Mouse (Mus musculus) adrenal gland, adult 8-10 months (tissue): ENCODE data around the gene Evc2. TPM values are rescaled to one million over a fixed set of nuclear protein-coding genes. Genes with fewer than 3 reads are reported as not detected.

Experiments used
- DNase-seq: peaks from one replicate; pipeline ENCODE4 v3.0.0; 2022
- total RNA-seq, 4 experiments: library from RNA; stranded (reverse); gene quantifications; 2 replicates each; pipeline ENCODE4 v1.2.4; 2022

The Evc2 gene
- total RNA-seq, result 10 to 100 TPM; 21.4 to 34.0 (median 27.6) TPM

GRCm38 (mm10) chr5:37338288-37338687 lies at the start of gene Evc2:
Gene Evc2 (plus strand): TSS chr5:37338499.
- peak; percentile 60 for DNase-seq

GRCm38 (mm10) chr5:37289236-37289635 lies 49.1 kb upstream of the Evc2 start:
- no peak for DNase-seq

GRCm38 (mm10) chr5:37290983-37291382 lies 47.3 kb upstream of the Evc2 start:
- DNase-seq, result no peak

GRCm38 (mm10) chr5:37296717-37297116 lies 41.6 kb upstream of the Evc2 start:
- DNase-seq, result no peak

- no peak for DNase-seq
Observed at GRCm38 (mm10) chr5:37298370-37298769, 39.9 kb upstream of the Evc2 start.

GRCm38 (mm10) chr5:37310026-37310425 lies 28.3 kb upstream of the Evc2 start:
- no peak for DNase-seq

GRCm38 (mm10) chr5:37312980-37313722 lies 25.1 kb upstream of the Evc2 start:
- DNase-seq, result no peak

DNA sequence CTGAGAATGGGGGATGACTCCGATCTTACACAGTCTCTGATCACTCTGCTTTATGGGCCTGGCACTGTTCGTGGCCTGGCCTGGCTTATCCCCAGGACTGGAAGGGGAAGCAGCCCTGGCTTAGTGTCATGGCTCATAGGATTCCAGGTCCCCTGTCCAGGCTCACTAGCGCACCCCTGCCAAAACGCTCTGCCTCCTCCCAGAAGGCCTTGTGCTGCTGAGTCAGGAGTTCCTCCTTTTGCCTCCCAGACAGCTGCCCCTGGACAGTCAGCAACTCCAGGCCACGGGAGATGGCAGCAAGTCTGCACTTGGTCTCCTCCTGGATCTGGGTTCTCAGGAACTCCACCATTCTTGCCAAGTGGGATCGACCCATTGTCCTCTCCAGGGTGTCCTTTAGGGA lies 19.6 kb upstream of the Evc2 start:
- DNase-seq, result no peak

DNA sequence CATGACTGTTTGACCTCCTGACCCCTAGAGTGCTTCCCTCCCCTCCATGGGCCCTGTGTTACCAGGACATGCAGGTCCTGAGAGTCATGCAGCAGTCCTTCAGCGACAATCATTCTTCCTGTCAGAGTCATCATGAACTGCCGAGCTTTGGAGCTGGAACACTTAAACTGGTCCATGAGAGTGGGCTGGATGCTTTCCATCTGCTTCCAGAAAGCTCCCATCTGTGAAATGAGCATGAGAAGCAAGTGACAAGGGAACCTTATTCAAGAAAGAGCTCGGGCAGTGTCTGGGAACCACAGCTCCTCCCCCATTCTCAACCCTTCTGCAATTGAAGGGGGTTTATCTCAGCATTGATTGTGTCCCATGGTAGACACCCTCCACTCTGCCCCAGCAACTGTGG lies 18.1 kb upstream of the Evc2 start:
- DNase-seq, result no peak

DNA sequence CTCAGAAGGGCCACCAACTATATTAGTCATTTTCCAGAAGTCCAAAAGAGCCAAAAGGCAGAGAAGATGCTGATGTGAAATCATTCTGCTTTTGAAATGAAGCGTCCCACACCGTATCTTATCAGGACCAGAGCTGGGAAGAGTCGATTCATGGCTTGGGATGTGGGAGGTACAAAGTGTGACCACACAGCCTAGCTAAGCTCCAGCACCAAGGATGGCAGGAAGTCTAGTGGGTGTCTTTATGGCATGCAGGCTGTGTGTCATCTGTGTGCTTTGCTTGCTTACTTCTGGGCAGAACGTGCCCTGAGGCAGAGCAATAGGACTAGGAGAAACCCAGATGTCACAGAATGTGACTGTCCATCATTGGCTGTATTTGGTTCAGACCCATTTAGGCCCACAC lies 17.5 kb upstream of the Evc2 start:
- DNase-seq, result no peak

DNA sequence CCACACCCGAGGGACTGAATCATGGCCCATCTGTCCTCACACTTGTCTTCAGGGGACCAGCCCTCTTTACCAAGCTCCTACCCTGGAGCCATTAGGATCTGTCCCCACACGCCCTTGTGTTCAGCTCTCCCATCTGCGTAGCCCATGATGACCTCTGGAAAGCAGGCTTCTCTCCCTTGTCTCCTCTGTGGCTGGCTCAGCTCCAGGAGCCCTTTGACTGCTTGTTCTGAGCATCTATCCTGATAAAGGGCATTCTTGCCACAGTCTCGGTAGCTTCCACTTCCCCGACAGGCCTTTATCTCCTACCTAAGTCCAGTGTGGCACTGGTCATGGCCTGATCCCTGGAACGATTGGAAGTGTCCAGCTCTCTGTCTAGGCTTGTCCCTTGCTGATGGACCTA lies 11.6 kb upstream of the Evc2 start:
- DNase-seq, result no peak

GRCm38 (mm10) chr5:37330449-37331132 lies 7.7 kb upstream of the Evc2 start:
- DNase-seq, result no peak

DNA sequence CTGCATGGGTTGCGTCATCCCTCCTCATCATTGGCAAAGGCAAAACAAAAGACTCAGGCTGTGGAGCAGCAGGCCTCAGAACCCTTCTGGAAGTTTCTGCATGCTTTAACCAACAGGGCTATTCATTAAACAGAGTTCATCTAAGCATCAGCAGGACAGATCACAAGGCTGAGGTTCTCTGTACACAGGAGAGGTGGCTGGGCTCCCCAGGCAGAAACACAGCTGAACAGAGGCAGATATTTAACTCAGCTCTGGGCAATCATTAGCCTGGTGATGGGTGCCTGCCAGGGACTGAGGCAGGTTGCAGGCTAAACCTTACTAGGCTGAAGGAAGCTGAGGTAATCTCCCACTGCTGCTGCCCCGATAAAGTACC lies 7.2 kb upstream of the Evc2 start:
- no peak for DNase-seq

DNA sequence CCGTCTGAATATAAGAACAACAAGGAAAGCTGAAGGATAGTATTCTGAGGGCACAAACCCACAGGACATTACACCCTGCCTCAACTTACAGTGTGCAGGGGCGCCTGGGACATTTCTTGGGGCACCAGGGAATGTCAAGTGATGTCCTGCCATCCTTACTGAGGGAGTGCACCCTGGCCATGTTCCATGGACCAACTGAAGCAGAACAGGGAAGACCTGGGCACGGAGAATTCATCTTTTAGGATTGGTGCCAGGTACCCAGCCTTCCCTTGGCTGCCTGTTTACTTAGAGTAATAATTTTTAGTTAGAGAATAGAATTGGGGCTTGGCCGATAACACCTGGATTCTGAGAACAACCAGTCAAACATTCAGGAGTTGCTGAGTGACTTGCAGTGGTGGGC lies 6.2 kb upstream of the Evc2 start:
- DNase-seq, result no peak

DNA sequence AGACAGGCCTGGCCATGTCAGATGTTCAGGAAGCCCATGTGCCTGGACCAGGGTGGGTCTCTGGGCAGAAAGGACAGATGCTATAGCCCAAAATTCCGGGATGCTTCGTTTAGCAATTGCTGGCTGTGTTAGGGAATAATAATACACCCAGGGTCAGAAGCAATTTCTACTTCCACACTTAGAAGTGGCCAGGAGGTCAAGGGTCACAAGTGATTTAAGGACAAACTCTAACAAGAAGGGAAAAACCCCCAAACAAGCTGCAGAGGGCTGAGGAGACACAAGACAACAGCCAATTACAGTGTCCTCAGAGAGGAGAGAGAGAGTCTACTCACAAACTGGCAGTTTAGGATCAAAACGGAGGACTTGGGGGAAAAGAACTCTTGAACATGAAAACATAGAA lies 3.2 kb upstream of the Evc2 start:
- DNase-seq, result no peak

DNA sequence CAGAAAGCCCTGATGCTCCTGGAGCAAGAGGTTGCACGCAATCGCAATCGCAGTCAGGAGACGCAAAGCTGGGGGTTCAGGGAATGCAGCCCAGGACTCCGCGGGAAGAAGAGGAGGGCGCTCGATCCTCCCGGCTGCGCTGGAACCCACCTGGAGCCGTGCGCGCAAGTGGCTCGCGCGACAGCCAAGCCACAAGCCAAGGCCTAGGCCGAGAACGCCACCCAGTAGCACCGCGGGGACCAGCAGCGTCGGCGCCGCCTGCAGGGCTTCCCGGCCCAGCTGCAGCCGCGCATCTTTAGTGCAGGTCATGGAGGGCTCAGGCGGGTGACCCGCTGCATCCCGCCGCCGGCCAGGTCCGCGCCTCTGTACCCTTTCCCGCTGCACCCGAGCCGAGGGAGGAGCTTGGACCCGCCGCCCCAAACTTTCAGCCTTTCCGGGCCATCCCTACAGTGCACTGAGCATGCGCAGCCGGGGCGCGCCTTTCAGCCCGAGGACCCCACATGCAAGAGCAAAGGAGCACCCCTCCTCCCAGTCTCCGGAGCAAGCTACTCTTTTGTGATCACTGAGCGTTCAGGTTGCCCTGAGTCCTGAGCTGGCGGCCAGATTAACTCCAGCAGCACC lies 1.7 kb upstream of the Evc2 start, which contains the start of gene Evc:
Evc (minus strand) TSS at position 410 of the 621 bp plus-strand sequence.
- DNase-seq, result peak; percentile 55

DNA sequence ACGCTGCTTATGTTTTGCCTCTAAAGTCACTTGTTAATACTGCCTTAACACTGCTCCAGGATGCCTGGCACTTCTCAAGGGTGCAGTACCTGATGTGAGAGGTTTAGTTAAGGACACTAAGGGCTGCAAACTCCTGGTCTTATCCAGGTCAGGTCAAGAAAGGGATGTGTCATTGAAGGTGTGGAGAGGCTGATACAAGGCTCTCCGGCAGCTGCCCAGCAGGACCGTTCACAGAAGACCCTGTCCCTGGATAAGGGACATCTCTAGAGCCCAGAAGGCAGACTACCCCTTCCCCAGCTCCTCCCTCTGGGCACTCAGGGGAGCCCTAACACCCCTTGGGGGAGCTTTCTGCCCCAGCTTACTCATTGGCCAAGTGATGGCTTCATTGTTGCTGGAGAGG lies 603 bp upstream of the Evc2 start:
- DNase-seq, result no peak

DNA sequence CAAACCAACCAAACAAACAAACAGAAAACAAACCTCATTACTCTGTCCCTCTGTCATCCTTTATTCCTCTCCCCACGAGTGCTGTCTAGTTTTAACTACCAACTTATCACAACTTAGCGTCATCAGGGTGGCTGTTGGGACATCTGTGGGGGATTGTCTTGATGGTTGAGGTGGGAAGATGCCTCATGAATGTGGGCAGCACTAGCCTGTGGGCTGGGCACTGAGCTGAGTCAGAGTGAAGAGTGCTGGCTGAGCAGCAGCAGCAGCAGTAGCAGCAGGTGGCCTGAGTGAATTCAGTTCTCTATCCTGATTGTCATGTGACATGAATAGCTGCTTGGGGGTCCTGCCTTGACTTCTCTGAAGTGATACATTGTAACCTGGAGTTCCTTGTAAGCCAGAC lies 5.7 kb downstream of the Evc2 start:
- no peak for DNase-seq

- no peak for DNase-seq
Observed at GRCm38 (mm10) chr5:37351791-37352190, 13.5 kb downstream of the Evc2 start.

DNA sequence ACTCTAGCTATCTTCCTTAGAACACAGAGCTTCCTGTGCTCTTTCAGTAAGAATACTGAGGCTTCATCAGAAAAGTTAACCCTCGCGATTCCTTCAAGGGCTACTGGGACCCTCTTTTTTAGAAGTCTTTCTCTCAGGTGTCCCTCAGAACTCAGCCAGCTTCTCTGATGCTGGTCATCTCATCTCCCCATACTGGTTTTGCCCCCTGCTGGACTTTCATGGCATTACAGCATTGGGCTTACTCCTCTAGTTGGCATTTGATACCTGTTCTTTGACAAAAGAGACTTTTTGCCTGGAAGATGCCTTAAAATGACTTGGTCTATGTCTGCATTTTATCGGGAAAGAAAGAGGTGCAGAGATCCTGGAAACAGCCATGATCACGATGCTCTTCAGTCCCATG lies 16.1 kb downstream of the Evc2 start:
- peak; percentile 24 for DNase-seq

DNA sequence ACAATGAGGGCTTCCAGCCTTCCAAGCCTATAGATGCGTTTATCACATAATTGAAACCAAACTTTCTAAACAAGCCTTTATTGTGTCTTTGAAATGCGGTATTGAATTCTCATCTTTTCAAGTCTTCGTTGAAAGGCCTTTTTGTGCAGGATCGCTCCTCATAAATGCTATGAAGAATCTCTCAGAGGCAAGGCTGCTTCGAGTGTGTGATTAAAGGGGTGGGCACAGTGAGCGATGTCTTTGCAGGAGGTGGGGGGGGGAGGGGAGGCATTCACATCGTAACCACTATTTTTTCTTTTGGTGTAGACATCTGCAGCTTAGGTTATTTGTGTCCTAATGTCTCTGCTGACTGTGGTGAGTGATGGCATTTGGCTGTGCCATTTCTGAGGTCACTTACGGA lies 17.7 kb downstream of the Evc2 start:
- DNase-seq, result no peak

DNA sequence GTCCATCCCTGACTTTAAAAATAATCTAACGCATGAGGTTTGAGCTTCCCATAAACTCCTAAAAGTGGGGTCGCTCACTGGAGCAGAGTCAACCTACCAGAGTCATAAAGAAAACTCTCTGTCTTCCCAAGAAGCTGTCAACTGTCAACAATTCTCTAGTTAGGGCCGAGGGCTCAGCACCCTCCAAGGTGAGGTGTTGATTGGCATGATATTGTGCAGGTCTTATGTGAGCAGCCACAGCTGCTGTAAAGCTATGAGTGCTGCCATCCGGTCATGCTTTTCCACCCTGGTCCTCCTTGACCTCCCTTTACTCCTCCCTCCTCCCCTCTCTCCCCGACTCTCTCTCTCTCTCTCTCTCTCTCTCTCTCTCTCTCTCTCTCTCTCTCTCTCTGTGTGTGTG lies 24.3 kb downstream of the Evc2 start:
- no peak for DNase-seq

GRCm38 (mm10) chr5:37363284-37363683 lies 25.0 kb downstream of the Evc2 start:
- DNase-seq, result no peak

DNA sequence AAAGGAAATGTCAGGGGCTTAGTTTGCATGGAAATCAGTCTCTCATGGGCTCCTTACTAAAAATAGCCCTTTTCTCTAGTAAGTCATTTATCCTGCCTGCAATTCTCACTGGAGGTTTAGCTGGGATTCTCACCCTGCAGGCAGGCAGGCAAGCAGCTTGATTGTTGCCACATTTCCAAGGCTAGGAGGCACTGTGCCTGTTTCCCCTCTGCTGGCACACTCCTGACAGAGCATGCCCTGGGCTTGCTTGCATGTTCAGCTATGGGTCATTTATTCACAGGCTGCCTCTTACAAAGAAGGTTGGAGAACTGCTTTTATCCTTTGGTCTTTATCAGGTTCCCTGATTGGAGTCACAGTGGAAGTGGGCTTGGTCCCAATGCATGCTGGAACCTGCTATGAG lies 27.5 kb downstream of the Evc2 start:
- DNase-seq, result no peak
